Mouse (Mus musculus): ENCODE data around the gene Ubash3b. TPM values are rescaled to one million over a fixed set of nuclear protein-coding genes. Genes with fewer than 3 reads are reported as not detected.

Gene Ubash3b
- 6.7 and 7.1 TPM in 2 replicates for polyA plus RNA-seq (2012; rRNA removed; ENCODE audit: low replicate concordance)

DNA sequence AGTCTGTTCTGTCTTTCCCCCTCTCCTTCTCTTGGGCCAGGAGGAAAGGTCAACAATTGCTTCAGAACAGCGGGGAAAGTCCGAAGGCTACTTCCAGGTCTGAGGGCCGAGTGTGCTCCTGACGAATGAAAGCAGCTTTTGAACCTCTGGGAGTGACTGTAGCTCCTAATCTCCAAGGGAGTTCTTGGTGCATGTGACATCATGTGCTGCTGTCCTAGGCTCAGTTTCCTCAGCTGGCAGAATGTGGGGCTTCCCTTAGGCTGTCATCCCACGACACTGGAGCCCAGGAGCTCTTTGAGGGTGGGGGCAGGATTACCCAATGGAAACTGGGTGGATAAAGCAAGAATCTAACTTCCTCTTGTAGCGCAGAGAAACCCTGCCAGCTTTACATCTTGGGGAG is at the start of gene Ubash3b:
Gene Ubash3b (minus strand): TSS at position 285 of the 400 bp plus-strand sequence.

DNA sequence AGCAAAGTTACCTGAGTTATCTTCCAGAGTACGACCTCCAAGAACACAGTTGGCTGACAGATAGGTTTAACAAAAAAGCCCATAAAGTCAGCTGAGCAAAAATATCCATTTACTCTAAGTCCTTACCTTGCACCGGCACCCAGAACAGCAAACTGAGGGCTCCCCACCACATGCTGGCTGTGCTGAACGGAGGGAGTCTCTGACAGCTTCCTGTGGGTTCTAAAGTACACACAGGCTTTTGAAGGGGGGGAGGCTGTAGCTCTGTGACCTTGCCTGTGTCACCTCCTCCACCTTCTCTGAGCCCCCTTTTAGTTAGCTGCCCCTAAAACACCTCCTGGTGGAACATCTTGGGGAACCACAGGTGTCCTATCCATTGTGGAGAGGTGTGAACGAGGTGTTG is 157.1 kb downstream of the Ubash3b start, which contains the start of gene Crtam:
Gene Crtam (minus strand): TSS at position 214 of the 400 bp plus-strand sequence.

DNA sequence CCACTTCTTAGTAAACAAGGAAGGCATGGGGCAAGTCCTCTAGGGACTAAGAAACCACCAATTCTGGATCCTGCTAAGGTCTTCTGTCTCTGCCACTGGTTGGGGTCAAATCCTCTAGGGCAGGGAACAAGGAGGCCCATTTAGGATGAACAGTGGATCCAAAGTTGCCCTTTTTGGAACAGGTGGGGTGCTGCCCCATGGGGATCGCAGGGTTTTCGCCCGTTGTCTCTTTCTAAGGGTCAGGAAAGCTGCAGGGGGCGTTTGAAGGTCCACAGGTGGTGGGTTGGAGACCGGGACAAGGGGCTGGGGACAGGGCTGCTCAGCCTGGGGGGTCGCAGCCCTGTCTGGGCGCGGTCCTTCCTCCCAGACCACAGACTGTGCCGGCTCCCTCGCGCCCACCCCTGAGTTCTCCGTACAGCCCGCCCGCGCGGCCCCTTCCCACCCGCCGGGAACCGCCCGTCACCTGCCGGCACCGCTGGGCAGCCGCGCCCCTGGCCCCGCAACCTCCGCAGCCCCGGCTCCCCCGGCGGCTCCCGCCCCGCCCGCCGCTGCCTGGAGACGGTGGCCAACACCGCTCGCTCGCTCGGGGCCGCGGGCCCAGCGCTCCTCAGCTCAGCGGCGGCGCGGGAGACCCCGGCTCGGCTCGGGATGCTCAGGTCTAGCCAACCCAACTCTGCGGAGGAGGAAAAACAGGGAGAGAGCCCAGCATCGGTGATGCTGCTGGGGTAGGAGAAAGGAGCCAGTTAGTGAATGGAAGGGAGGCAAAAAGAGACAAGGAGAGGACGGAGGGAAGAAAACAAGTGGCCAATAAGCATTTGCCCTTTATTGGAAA is 197.7 kb downstream of the Ubash3b start, which contains the start of gene Jhy:
Gene Jhy (minus strand): TSS at position 533 of the 832 bp plus-strand sequence.

Other genes with a start within 250 kb of the Ubash3b start
- gene Jhy, start 197.6 kb downstream of the Ubash3b start, polyA plus RNA-seq (2012; rRNA removed; ENCODE audit: low replicate concordance), result 0.16 TPM in 1 of 2 replicates, not detected in the other
- 0.26 and 0.33 TPM in 2 replicates for gene Crtam, start 157.1 kb downstream of the Ubash3b start, polyA plus RNA-seq (2012; rRNA removed; ENCODE audit: low replicate concordance)

Data from mammary gland, adult 2 months (tissue).